Mouse (Mus musculus) heart, postnatal 4 days (tissue): ENCODE results near the gene Pdcd4. TPM values are rescaled to one million over a fixed set of nuclear protein-coding genes. Genes with fewer than 3 reads are reported as not detected.

Experiments used
- DNase-seq: peaks from one replicate; pipeline ENCODE4 v3.0.0; 2021
- total RNA-seq, 2 experiments: library from RNA; stranded (reverse); gene quantifications; 2 replicates each; pipeline ENCODE4 v1.2.3; 2021

Pdcd4 gene
- 10 to 100 TPM; 19.9 to 22.3 TPM for total RNA-seq

GRCm38 (mm10) chr19:53892061-53892460 is at the start of gene Pdcd4:
TSS of gene Pdcd4 (plus strand) at chr19:53892231.
- DNase-seq, result peak; percentile 53

GRCm38 (mm10) chr19:53843972-53844371 is 48.1 kb upstream of the Pdcd4 start:
- DNase-seq, result peak; percentile 42

GRCm38 (mm10) chr19:53848272-53848995 is 43.6 kb upstream of the Pdcd4 start:
- no peak for DNase-seq

- DNase-seq, result peak; percentile 80
These were observed 41.7 kb upstream of the Pdcd4 start for GRCm38 (mm10) chr19:53850166-53850922.

GRCm38 (mm10) chr19:53851352-53851751 is 40.7 kb upstream of the Pdcd4 start:
- no peak for DNase-seq

- no peak for DNase-seq
These were observed 40.0 kb upstream of the Pdcd4 start for GRCm38 (mm10) chr19:53851826-53852698.

- no peak for DNase-seq
These were observed 39.2 kb upstream of the Pdcd4 start for GRCm38 (mm10) chr19:53852699-53853451.

- DNase-seq, result no peak
These were observed 37.1 kb upstream of the Pdcd4 start for GRCm38 (mm10) chr19:53854978-53855377.

GRCm38 (mm10) chr19:53855781-53856180 is 36.2 kb upstream of the Pdcd4 start:
- DNase-seq, result no peak

- DNase-seq, result peak; percentile 49
These were observed 35.2 kb upstream of the Pdcd4 start for GRCm38 (mm10) chr19:53856794-53857193.

GRCm38 (mm10) chr19:53857962-53858361 is 34.1 kb upstream of the Pdcd4 start:
- no peak for DNase-seq

- no peak for DNase-seq
These were observed 32.9 kb upstream of the Pdcd4 start for GRCm38 (mm10) chr19:53859149-53859548.

GRCm38 (mm10) chr19:53859593-53859992 is 32.4 kb upstream of the Pdcd4 start:
- DNase-seq, result no peak

- DNase-seq, result no peak
These were observed 30.7 kb upstream of the Pdcd4 start for GRCm38 (mm10) chr19:53861346-53861745.

GRCm38 (mm10) chr19:53862573-53863246 is 29.3 kb upstream of the Pdcd4 start:
- DNase-seq, result no peak

GRCm38 (mm10) chr19:53867238-53867637 is 24.8 kb upstream of the Pdcd4 start:
- DNase-seq, result no peak

- DNase-seq, result no peak
These were observed 23.9 kb upstream of the Pdcd4 start for GRCm38 (mm10) chr19:53868125-53868524.

- DNase-seq, result no peak
These were observed 23.2 kb upstream of the Pdcd4 start for GRCm38 (mm10) chr19:53868796-53869195.

- no peak for DNase-seq
These were observed 22.3 kb upstream of the Pdcd4 start for GRCm38 (mm10) chr19:53869427-53870385.

GRCm38 (mm10) chr19:53870568-53870967 is 21.5 kb upstream of the Pdcd4 start:
- DNase-seq, result no peak
